Mouse (Mus musculus) heart, postnatal 0 days (tissue): ENCODE results near the gene Lmln.

Experiments used
- CTCF ChIP-seq: IDR thresholded peaks from 2 replicates; pipeline ENCODE4 v1.5.1; 2016; ENCODE audit warnings: antibody characterized with exemption, control low read depth, low read depth
- EP300 ChIP-seq: IDR thresholded peaks from 2 replicates; pipeline ENCODE4 v1.6.1; 2016; ENCODE audit warnings: antibody characterized with exemption, low read depth

DNA sequence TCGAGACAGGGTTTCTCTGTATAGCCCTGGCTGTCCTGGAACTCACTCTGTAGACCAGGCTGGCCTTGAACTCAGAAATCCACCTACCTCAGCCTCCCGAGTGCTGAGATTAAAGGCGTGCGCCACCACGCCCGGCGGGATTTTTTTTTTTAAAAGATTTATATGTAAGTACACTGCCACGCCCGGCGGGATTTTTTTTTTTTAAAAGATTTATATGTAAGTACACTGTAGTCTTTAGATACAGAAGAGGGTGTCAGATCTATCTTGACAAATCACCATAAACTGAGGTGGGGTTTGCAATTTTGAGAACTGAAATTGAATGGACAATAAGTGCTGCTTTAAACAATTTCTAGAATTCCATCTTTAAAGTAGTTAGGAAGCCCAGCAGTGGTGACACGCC lies 921 bp upstream of the Lmln start:
- no peak for TF ChIP-seq CTCF
- TF ChIP-seq EP300, result no peak
